Mouse (Mus musculus): Measurements from ENCODE around the gene Clybl. TPM values are rescaled to one million over a fixed set of nuclear protein-coding genes. Genes with fewer than 3 reads are reported as not detected.

Gene Clybl
- total and polyA plus RNA-seq, 2 experiments: 15.3 to 23.4 TPM

- Histone ChIP-seq H3K27me3 (ENCODE audit: control insufficient read depth, insufficient read depth, low read length) (no peaks in the 10 kb centered on the region), H3K9ac (ENCODE audit: low read depth, low read length) (no peak overlapping the region), H3K4me3 (ENCODE audit: insufficient read depth, low read depth, low read length) (no peak overlapping the region), H3K4me1 (ENCODE audit: control insufficient read depth, insufficient read depth, low read length) (no peaks in the 10 kb centered on the region), H3K27ac (replicated peaks; ENCODE audit: insufficient read depth, low read depth, low read length) (no peak overlapping the region), H3K79me2 (ENCODE audit: control insufficient read depth, insufficient read depth, low read length) (no peaks in the 10 kb centered on the region), H3K36me3 (ENCODE audit: control insufficient read depth, insufficient read depth, low read length) (no peaks in the 10 kb centered on the region)
- WGBS: 91% methylated on average over 5 of the region's 5 CpGs
- DNase-seq (ENCODE audit: extremely low read depth, low read depth, low spot score): no peak
- no peak for TF ChIP-seq CTCF (IDR thresholded peaks at IDR 0.05; ENCODE audit: low read depth, low read length)
- TF ChIP-seq POLR2A (IDR thresholded peaks at IDR 0.05; ENCODE audit: extremely low read depth, insufficient read depth, low read length): no peak
These were observed 167.8 kb downstream of the Clybl start for GRCm38 (mm10) chr14:122349326-122349725.

DNA sequence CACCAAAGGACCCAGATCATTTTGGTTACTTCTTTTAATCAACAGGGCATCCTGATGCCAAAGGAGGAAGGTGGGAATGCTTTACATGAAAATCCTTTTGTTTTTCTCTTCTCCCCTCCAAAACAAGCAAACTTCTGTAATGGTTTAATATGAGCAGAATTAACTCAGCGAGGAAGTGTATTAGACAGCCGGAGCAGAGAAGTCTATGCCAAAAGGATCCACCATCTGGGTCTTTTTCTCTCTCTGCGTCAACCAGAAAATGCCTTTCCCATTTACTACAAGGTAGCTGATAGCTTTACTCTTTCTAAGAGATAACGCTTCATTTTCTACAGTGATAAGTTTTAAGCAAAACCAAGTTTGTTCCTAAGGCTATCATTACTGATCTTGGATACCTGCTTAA, 168.3 kb downstream of the Clybl start:
- DNase-seq (ENCODE audit: extremely low read depth, low read depth, low spot score): no peak
- no peak overlapping the region for H3K9ac ChIP-seq (ENCODE audit: low read depth, low read length)
- H3K36me3 ChIP-seq (ENCODE audit: control insufficient read depth, insufficient read depth, low read length): no peaks in the 10 kb centered on the region
- TF ChIP-seq CTCF (IDR thresholded peaks at IDR 0.05; ENCODE audit: low read depth, low read length) (no peak), POLR2A (IDR thresholded peaks at IDR 0.05; ENCODE audit: extremely low read depth, insufficient read depth, low read length) (no peak)
- H3K79me2 ChIP-seq (ENCODE audit: control insufficient read depth, insufficient read depth, low read length): no peaks in the 10 kb centered on the region
- WGBS: 93% methylated on average over 4 of the region's 4 CpGs
- H3K4me3 ChIP-seq (ENCODE audit: insufficient read depth, low read depth, low read length): no peak overlapping the region
- H3K27me3 ChIP-seq (ENCODE audit: control insufficient read depth, insufficient read depth, low read length): no peaks in the 10 kb centered on the region
- H3K4me1 ChIP-seq (ENCODE audit: control insufficient read depth, insufficient read depth, low read length): no peaks in the 10 kb centered on the region
- no peak overlapping the region for H3K27ac ChIP-seq (replicated peaks; ENCODE audit: insufficient read depth, low read depth, low read length)

GRCm38 (mm10) chr14:122350766-122351165, 169.3 kb downstream of the Clybl start:
- Histone ChIP-seq H3K79me2 (ENCODE audit: control insufficient read depth, insufficient read depth, low read length) (no peaks in the 10 kb centered on the region), H3K27me3 (ENCODE audit: control insufficient read depth, insufficient read depth, low read length) (no peaks in the 10 kb centered on the region), H3K4me1 (ENCODE audit: control insufficient read depth, insufficient read depth, low read length) (no peaks in the 10 kb centered on the region), H3K36me3 (ENCODE audit: control insufficient read depth, insufficient read depth, low read length) (no peaks in the 10 kb centered on the region), H3K27ac (replicated peaks; ENCODE audit: insufficient read depth, low read depth, low read length) (no peak overlapping the region), H3K4me3 (ENCODE audit: insufficient read depth, low read depth, low read length) (no peak overlapping the region), H3K9ac (ENCODE audit: low read depth, low read length) (no peak overlapping the region)
- no peak for TF ChIP-seq CTCF (IDR thresholded peaks at IDR 0.05; ENCODE audit: low read depth, low read length)
- no peak for TF ChIP-seq POLR2A (IDR thresholded peaks at IDR 0.05; ENCODE audit: extremely low read depth, insufficient read depth, low read length)
- DNase-seq (ENCODE audit: extremely low read depth, low read depth, low spot score): no peak
- 89% methylated on average over 8 of the region's 8 CpGs for WGBS

GRCm38 (mm10) chr14:122357316-122357715, 175.8 kb downstream of the Clybl start:
- Histone ChIP-seq H3K4me3 (ENCODE audit: insufficient read depth, low read depth, low read length) (no peak overlapping the region), H3K27me3 (ENCODE audit: control insufficient read depth, insufficient read depth, low read length) (no peaks in the 10 kb centered on the region), H3K9ac (ENCODE audit: low read depth, low read length) (no peak overlapping the region), H3K4me1 (ENCODE audit: control insufficient read depth, insufficient read depth, low read length) (no peaks in the 10 kb centered on the region), H3K27ac (replicated peaks; ENCODE audit: insufficient read depth, low read depth, low read length) (no peak overlapping the region), H3K36me3 (ENCODE audit: control insufficient read depth, insufficient read depth, low read length) (no peaks in the 10 kb centered on the region), H3K79me2 (ENCODE audit: control insufficient read depth, insufficient read depth, low read length) (0 out of 2 replicates have a peak, but pooled peaks cover 2% of the 10 kb centered on the region)
- 92% methylated on average over 4 of the region's 4 CpGs for WGBS
- DNase-seq (ENCODE audit: extremely low read depth, low read depth, low spot score): no peak
- TF ChIP-seq CTCF (IDR thresholded peaks at IDR 0.05; ENCODE audit: low read depth, low read length) (no peak), POLR2A (IDR thresholded peaks at IDR 0.05; ENCODE audit: extremely low read depth, insufficient read depth, low read length) (no peak)

DNA sequence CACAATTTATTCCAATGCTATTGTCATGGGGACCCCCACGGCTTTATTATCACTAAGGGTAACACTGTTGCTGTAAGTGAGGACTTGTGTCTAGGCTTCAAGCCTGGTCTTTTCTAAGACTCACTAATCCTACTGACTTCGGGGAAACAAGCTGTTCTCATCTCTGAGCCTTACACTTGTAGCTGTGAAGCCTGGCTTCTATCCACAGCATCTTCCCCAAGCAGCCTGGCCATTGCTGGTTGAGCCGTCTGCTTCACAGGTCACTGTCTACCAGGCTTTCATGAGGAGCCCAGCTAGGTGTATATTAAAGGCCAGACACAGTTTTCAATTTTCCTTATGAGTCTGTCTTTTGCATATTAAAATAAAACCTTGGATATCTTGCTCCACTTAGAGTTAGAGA, 177.1 kb downstream of the Clybl start:
- no peak for DNase-seq (ENCODE audit: extremely low read depth, low read depth, low spot score)
- 89% methylated on average over 3 of the region's 3 CpGs for WGBS

GRCm38 (mm10) chr14:122359136-122359905, 177.8 kb downstream of the Clybl start:
- Histone ChIP-seq H3K27ac (replicated peaks; ENCODE audit: insufficient read depth, low read depth, low read length) (no peak overlapping the region), H3K4me1 (ENCODE audit: control insufficient read depth, insufficient read depth, low read length) (no peaks in the 10 kb centered on the region), H3K79me2 (ENCODE audit: control insufficient read depth, insufficient read depth, low read length) (0 out of 2 replicates have a peak, but pooled peaks cover 2% of the 10 kb centered on the region), H3K9ac (ENCODE audit: low read depth, low read length) (no peak overlapping the region), H3K4me3 (ENCODE audit: insufficient read depth, low read depth, low read length) (no peak overlapping the region), H3K36me3 (ENCODE audit: control insufficient read depth, insufficient read depth, low read length) (no peaks in the 10 kb centered on the region), H3K27me3 (ENCODE audit: control insufficient read depth, insufficient read depth, low read length) (no peaks in the 10 kb centered on the region)
- DNase-seq (ENCODE audit: extremely low read depth, low read depth, low spot score): no peak
- TF ChIP-seq CTCF (IDR thresholded peaks at IDR 0.05; ENCODE audit: low read depth, low read length) (no peak), POLR2A (IDR thresholded peaks at IDR 0.05; ENCODE audit: extremely low read depth, insufficient read depth, low read length) (no peak)
- WGBS: 91% methylated on average over 23 of the region's 23 CpGs

More for the DNA sequence above, 177.1 kb downstream of the Clybl start:
- TF ChIP-seq POLR2A (IDR thresholded peaks at IDR 0.05; ENCODE audit: extremely low read depth, insufficient read depth, low read length) (no peak), CTCF (IDR thresholded peaks at IDR 0.05; ENCODE audit: low read depth, low read length) (no peak)
- Histone ChIP-seq H3K36me3 (ENCODE audit: control insufficient read depth, insufficient read depth, low read length) (no peaks in the 10 kb centered on the region), H3K9ac (ENCODE audit: low read depth, low read length) (no peak overlapping the region), H3K4me3 (ENCODE audit: insufficient read depth, low read depth, low read length) (no peak overlapping the region), H3K4me1 (ENCODE audit: control insufficient read depth, insufficient read depth, low read length) (no peaks in the 10 kb centered on the region), H3K79me2 (ENCODE audit: control insufficient read depth, insufficient read depth, low read length) (0 out of 2 replicates have a peak, but pooled peaks cover 2% of the 10 kb centered on the region), H3K27me3 (ENCODE audit: control insufficient read depth, insufficient read depth, low read length) (no peaks in the 10 kb centered on the region), H3K27ac (replicated peaks; ENCODE audit: insufficient read depth, low read depth, low read length) (no peak overlapping the region)
